Mouse (Mus musculus): Measurements from ENCODE around the gene Ovol3.

DNA sequence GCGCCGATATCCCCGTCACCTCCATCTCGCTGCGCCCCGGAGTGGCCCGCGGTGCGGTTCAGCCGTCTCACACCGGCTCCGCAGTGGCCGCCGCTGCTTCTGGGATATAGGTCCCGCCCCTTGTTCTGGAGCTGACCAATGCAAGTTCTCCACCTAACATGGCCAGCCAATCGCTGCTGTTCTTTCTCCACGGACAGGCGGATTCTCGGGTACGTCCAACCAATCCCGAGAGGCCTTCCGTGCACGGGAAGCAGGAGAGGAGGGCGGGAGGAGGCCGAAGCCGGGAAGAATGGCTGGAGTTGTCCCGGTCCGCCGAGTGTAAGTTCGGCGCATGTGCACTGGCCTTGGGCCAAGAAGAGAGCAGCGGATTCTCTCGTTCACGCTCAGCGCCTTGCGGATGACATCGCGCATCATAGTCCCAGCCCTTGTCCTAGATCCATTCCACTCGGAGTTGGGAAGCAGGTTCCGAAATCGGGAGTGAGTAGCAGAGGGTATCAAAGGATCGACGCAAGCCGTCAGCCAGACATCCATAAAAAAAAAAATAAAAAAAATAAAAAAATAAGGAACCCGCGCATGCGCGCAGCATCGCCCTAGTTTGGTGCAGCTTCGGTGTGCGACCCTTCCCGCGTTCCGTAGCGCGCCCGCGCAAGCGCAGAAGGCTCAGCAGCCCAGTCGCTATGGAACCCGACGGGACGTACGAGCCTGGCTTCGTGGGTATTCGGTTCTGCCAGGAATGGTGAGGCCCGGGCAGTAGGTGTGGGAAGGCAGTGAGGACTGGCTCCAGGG lies 3.7 kb downstream of the Ovol3 start, which contains the start of the genes Polr2i and Tbcb:
- TF ChIP-seq CTCF (IDR thresholded peaks at IDR 0.05; ENCODE audit: low read depth), result no peak
- TF ChIP-seq EP300 (IDR thresholded peaks at IDR 0.05; ENCODE audit: low read depth), result no peak

All from liver, postnatal 0 days (tissue).